Mouse (Mus musculus): ENCODE data around the gene Dbndd2. TPM values are rescaled to one million over a fixed set of nuclear protein-coding genes. Genes with fewer than 3 reads are reported as not detected.

Gene Dbndd2
- total RNA-seq (2015; ENCODE audit: low replicate concordance) = 2.1 TPM in 1 of 2 replicates, not detected in the other
- total RNA-seq (2017; ENCODE audit: low replicate concordance) = 0.84 and 3.9 TPM in 2 replicates

GRCm38 (mm10) chr2:164485681-164486257 lies at the start of gene Dbndd2:
Gene Dbndd2, plus strand, starts transcription at chr2:164486106.
- no peak for ATAC-seq (replicated peaks; ENCODE audit: low FRiP score, poor library complexity, severe bottlenecking)

DNA sequence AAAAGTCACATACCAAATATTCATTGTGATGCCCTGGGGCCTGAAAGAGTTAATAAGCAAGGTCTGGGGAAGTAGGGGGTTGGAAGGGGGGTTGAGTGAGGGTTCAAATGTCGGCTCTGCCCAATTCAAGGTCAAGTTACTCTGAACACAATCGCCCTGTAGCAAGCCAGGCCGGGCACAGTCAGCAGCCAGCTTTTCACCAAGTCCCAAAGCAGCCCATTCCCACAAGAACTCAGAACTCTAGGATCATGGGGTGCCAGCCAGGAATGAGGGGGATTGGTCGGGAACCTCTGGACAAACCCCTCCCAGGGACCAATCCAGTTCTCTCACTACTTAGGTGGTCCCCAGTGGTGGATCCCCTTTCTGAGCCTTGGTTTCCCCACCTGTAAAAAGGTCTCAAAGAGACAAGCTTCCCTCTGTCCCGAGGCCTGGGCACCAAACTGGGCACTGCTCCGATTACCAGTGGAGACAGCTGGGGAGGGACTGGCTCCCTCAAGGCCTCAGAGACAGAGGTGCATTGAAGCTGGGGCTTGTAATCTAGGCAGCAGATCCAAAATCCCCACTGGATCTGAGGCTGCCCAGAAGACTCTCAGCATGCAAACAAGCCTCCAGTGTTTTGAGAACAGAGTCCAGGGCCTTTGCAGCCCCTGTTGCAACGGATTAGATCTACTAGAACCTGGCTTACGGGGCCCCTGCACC lies 49.5 kb upstream of the Dbndd2 start:
- no peak for ATAC-seq (replicated peaks; ENCODE audit: low FRiP score, poor library complexity, severe bottlenecking)

DNA sequence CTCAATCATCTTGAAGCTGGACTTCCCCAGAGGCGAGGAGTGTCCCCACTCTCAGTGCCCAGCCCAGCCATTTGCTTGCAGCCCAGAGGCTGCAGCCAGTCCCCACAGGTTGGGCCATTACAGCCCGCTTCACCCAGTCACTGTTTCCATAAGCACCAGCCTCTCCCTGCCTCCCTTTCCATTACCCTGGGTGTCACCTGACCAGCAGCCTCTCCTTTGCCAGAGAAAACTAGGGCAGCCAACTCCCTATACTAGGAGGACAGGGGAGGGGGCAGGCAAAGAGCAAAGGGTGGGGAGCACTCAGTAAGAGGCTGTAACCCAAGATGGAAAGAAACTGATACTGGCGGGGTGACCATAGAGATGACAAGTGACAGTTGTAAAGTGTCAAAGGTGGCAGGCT lies 48.9 kb upstream of the Dbndd2 start:
- no peak for ATAC-seq (replicated peaks; ENCODE audit: low FRiP score, poor library complexity, severe bottlenecking)

GRCm38 (mm10) chr2:164437710-164438109 lies 48.2 kb upstream of the Dbndd2 start:
- ATAC-seq (replicated peaks; ENCODE audit: low FRiP score, poor library complexity, severe bottlenecking) = no peak

GRCm38 (mm10) chr2:164438257-164438656 lies 47.6 kb upstream of the Dbndd2 start:
- ATAC-seq (replicated peaks; ENCODE audit: low FRiP score, poor library complexity, severe bottlenecking) = no peak

GRCm38 (mm10) chr2:164439001-164439421 lies 46.9 kb upstream of the Dbndd2 start:
- ATAC-seq (replicated peaks; ENCODE audit: low FRiP score, poor library complexity, severe bottlenecking) = no peak

DNA sequence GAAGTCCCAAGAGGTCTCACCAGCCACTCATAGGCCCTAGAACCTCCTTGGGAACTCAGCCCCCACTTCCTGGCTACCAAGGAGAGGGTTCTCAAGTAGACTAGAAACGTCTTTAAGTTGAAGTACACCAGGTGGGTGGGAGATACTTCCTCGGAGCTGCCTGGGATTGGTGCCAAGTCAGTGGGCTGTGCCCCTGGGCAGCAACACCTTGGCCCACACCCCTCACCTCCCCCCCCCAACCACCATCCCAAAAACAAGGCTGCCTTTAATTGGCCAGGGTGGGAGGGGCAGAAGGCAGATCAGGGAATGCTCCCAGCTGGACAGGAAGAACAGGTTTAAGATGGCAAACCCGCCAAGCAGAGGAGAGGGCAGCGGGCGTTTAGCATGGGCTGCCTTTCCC lies 45.6 kb upstream of the Dbndd2 start:
- ATAC-seq (replicated peaks; ENCODE audit: low FRiP score, poor library complexity, severe bottlenecking) = no peak

DNA sequence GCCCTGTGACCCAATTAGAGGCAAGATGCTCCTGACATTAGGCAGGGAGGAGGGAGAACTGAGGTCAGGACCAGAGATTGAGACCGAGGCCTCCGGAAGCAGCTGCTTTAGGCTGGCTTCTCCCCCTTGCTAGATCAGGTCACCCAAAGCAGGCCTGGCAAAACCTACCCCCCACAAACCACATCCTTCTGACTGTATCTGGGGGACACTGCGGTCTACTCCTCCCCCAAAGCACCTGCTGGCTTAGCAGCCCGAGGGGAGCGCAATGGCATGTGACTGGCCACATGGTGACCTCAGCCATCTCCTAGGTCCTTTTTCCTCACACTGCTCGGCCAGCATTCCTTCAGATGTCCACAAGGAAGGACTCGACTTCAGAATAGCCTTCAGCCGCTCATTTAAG lies 44.8 kb upstream of the Dbndd2 start:
- no peak for ATAC-seq (replicated peaks; ENCODE audit: low FRiP score, poor library complexity, severe bottlenecking)

DNA sequence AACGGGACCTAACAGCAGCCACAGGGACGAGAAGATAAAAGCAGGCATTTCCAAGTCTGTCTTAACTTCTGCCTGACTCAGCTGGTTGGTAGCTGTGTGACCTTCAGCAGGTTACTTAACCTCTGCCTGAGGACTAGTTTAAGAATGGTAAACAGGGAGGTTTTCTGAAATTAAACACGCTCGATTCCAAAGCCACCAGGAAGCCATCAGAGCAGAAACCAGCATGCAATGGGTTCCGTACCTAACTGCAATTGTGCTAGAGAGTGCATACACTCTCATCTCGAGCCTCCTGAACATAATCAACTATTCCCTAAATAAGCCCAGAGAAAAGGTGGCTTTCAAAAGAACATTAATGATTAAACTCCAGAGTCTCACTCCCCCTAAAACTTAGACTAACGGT lies 44.2 kb upstream of the Dbndd2 start:
- no peak for ATAC-seq (replicated peaks; ENCODE audit: low FRiP score, poor library complexity, severe bottlenecking)

- ATAC-seq (replicated peaks; ENCODE audit: low FRiP score, poor library complexity, severe bottlenecking) = no peak
These were observed 43.4 kb upstream of the Dbndd2 start for GRCm38 (mm10) chr2:164442315-164443050.

GRCm38 (mm10) chr2:164443051-164443437 lies 42.9 kb upstream of the Dbndd2 start:
- ATAC-seq (replicated peaks; ENCODE audit: low FRiP score, poor library complexity, severe bottlenecking) = no peak

DNA sequence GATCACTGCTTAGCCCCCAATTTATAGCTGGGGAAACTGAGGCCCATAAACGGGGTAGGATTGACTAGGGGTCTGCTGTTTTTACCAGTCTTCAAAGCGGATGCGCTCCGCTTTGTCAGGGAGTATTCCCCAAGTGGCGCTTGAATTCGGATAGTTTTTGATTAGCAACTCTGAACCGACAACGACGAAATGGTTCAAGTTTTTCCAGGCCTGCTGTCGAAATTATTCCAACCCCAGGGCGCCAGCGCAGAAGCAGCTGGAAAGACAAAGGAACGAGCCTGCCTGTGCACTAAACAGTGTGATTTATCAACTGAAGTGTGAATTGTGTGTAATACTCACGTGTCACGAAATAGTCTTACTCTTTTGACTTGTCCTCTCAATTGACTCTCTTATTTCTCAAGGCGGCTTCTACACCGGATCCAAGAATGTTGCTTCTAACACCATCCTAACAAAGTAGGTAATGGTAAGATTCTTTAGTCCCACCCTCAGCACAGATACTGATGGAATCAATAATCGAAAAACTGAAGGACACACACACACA lies 42.4 kb upstream of the Dbndd2 start, which contains the start of gene Sdc4:
Sdc4 (minus strand) TSS at position 428 of the 541 bp plus-strand sequence.
- ATAC-seq (replicated peaks; ENCODE audit: low FRiP score, poor library complexity, severe bottlenecking) = no peak

DNA sequence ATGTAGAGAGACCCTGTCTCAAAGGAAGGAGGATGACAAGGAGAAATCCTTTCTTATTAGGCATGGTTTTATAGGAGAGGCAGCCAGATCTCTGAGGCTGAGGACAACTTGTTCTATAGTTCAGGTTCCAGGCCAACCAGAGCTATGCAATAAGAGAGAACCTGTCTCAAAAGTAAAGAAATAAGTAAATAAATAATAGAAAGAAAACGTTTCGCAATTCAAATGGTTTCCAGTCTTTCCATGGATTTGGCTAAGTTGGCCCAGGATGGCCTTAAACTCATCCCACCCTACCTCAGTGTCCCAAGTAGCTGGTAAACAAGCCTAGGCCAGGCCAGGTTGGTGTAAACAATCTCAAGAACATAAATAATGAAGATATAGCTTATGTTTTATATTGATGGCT lies 41.2 kb upstream of the Dbndd2 start:
- ATAC-seq (replicated peaks; ENCODE audit: low FRiP score, poor library complexity, severe bottlenecking) = no peak

GRCm38 (mm10) chr2:164445399-164446085 lies 40.4 kb upstream of the Dbndd2 start:
- no peak for ATAC-seq (replicated peaks; ENCODE audit: low FRiP score, poor library complexity, severe bottlenecking)

DNA sequence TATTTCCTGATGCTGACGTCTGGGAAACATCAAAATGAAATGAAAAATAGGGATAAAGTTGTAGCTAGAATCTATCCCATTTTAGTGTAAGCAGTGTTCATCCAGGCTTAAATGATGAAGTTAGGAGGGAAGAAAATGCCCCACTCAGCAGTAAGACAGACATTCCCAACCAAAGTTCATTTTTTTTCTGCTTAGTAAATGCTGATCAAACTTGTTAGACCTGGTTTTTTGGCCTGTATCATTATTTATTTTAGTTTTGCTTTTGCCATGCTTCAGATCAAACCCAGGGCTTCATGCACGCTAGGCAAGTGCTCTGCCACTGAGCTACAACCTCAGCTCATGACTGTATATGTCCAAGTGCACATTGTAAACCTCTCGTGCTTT lies 39.8 kb upstream of the Dbndd2 start:
- ATAC-seq (replicated peaks; ENCODE audit: low FRiP score, poor library complexity, severe bottlenecking) = no peak

- ATAC-seq (replicated peaks; ENCODE audit: low FRiP score, poor library complexity, severe bottlenecking) = no peak
These were observed 37.8 kb upstream of the Dbndd2 start for GRCm38 (mm10) chr2:164448140-164448539.

- ATAC-seq (replicated peaks; ENCODE audit: low FRiP score, poor library complexity, severe bottlenecking) = no peak
These were observed 37.0 kb upstream of the Dbndd2 start for GRCm38 (mm10) chr2:164448921-164449320.

DNA sequence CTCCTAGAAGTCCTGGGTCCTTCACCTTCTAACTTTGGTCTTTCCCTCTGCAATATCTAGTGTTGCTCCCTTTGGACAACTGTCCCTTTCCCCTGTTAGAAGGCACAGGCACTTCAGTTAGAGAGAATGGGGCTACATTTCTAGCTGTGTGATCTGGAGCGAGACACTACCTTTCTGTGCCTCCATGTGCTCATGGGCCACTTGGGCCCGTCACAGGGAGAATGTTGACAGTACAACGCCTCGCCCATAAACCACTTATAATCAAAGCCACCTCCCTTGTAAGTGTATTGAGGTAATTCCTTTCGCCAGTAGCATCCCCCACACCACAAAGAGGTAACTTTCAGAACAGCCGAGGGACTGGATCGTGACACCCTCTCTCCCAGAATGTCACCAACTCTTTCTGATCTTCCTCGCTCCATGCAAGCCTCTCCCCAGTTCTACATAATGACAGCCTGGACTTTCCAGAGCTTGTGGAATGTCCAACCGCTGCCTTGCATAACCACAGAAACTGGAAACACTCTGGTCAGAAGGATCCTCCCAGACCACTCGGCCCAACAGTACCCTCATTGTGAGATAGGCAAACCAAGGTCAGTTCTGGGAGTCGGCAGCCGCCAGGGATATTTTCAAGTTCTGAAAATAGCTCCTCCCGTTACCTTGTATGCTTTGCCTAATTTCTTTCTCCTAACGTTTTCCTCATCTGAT lies 36.4 kb upstream of the Dbndd2 start:
- no peak for ATAC-seq (replicated peaks; ENCODE audit: low FRiP score, poor library complexity, severe bottlenecking)

DNA sequence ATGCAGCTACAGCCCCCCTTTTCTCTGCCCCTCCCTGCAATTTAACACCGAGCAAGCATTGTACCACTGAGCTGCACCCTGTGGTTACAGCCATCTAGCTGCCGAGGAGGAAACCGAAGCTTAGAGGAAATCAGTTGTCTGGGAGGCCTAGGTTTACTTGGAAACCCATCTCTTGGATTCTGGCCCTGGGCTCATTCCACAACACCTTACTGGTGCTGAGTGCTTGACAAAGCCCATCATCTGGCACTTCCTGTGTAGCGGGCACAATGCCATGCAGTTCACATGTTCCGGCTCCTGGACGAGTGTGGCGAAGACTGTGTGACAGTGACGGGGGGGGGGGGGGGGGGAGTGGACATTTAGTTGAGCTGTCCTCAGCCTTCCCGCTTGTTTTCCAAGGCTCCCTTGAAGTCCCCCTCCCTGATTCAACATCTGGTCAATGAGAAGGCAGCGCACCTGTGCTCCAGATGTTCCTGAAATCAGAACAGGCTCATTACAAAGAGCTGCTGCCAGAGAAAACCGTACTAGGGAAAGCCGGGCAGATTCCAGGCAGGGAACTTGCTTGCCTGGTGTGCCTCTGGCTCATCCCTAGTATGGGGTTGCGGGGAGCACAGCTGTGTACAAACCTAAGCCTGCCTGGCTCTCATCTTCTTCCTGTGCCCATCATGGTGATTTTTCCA lies 33.8 kb upstream of the Dbndd2 start:
- ATAC-seq (replicated peaks; ENCODE audit: low FRiP score, poor library complexity, severe bottlenecking) = no peak

All from erythroblast, adult 5-6 weeks (primary cell).